Mouse (Mus musculus) myocyte (in vitro differentiated cells): ENCODE data around the gene Ptcd1.

Experiments used
- E2F4 ChIP-seq: IDR thresholded peaks from one replicate; pipeline ENCODE4 v1.6.1; 2011; ENCODE audit warnings: mild to moderate bottlenecking, control low read depth, moderate library complexity; ENCODE audit not compliant: insufficient read depth
- TCF12 ChIP-seq: IDR thresholded peaks from one replicate; pipeline ENCODE4 v1.6.1; 2011; ENCODE audit warnings: mild to moderate bottlenecking, control low read depth; ENCODE audit not compliant: poor library complexity, insufficient read depth, severe bottlenecking

DNA sequence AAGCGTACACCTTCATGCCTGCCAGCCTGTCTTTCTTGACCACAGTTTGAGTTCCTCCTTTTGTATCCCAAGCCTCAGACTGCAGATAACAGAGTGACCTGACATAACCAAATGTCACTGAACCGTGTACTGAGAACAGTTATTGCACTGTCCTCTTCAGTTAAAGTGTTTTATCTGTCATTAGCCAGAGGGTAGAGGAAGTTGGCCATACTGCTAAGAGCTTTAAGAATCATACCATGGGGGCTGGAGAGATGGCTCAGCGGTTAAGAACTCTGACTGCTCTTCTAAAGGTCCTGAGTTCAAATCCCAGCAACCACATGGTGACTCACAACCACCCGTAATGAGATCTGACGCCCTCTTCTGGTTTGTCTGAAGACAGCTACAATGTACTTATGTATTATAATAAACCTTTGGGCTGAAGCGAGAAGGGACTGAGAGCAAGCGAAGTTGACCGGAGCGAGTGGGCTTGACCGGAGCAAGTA is 68.5 kb downstream of the Ptcd1 start:
- TF ChIP-seq E2F4: no peak
- no peak for TF ChIP-seq TCF12
